Mouse (Mus musculus) right cerebral cortex, postnatal 36 days (tissue): ENCODE data around the gene Nrxn3.
A peak's percentile ranks its signal among the peaks of the same experiment; 100 is the strongest.

Experiments
- DNase-seq, 2 experiments: peaks; one replicate each; pipeline ENCODE4 v3.0.0; 2022; ENCODE audit warnings: low spot score in 2 of 2, mixed read lengths in 1 of 2

Nrxn3 gene

GRCm38 (mm10) chr12:89312586-89312985 lies 589.9 kb downstream of the Nrxn3 start:
- no peak for DNase-seq

- peak in 1 of 2 experiments; percentile 22 for DNase-seq
Measured at GRCm38 (mm10) chr12:89325864-89326560, 603.3 kb downstream of the Nrxn3 start.

GRCm38 (mm10) chr12:89331474-89332263 lies 609.0 kb downstream of the Nrxn3 start:
- DNase-seq, result peak in 1 of 2 experiments; percentile 59

- DNase-seq, result no peak
Measured at GRCm38 (mm10) chr12:89333486-89333885, 610.8 kb downstream of the Nrxn3 start.

GRCm38 (mm10) chr12:89364850-89365249 lies 642.2 kb downstream of the Nrxn3 start:
- no peak for DNase-seq

GRCm38 (mm10) chr12:89369939-89370338 lies 647.3 kb downstream of the Nrxn3 start:
- no peak for DNase-seq

GRCm38 (mm10) chr12:89376600-89376999 lies 653.9 kb downstream of the Nrxn3 start:
- DNase-seq, result no peak

GRCm38 (mm10) chr12:89377051-89377643 lies 654.5 kb downstream of the Nrxn3 start:
- DNase-seq, result peak; percentile 68 to 80

- no peak for DNase-seq
Measured at GRCm38 (mm10) chr12:89377687-89378086, 655.0 kb downstream of the Nrxn3 start.

GRCm38 (mm10) chr12:89383254-89383653 lies 660.6 kb downstream of the Nrxn3 start:
- DNase-seq, result no peak

- DNase-seq, result peak in 1 of 2 experiments; percentile 45
Measured at GRCm38 (mm10) chr12:89395121-89395792, 672.6 kb downstream of the Nrxn3 start.

- no peak for DNase-seq
Measured at GRCm38 (mm10) chr12:89436519-89436918, 713.8 kb downstream of the Nrxn3 start.

DNA sequence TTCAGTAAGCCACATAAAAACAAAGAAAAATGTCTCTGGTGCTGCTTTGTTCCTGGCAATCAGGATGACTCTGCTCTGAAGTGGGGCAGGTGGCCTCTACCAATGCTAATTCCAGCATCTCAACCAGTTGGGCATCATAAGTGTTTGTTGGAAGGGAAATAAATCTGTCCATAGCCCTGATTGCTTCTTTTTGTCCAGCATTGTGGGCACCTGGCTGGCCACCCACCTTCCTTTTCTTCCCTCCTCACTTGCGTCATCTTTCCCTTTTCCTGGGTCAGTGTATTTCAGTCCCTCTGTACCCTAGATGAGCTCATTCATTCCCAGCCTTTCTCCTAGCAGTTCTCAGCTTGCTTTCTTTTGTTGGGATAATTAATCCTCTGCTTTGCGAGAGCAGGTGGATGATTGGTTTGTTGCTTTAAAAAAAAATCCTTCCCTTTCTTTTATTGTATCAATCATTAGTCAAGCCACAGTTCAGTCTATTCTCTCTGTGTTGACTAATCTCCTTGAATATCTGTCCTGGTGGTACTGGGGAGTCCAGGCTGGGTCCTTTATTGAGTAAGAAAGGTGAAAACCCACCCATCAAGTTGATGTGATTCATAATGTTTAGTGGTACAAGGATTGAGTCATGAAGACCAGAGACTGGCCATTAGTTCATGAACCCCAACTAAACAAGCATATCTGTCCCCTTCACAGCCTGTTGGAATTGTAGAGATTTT lies 719.8 kb downstream of the Nrxn3 start:
- DNase-seq, result peak in 1 of 2 experiments; percentile 32

GRCm38 (mm10) chr12:89450667-89451298 lies 728.1 kb downstream of the Nrxn3 start:
- peak; percentile 14 to 33 for DNase-seq

GRCm38 (mm10) chr12:89470226-89470625 lies 747.5 kb downstream of the Nrxn3 start:
- DNase-seq, result no peak

GRCm38 (mm10) chr12:89471289-89471688 lies 748.6 kb downstream of the Nrxn3 start:
- DNase-seq, result no peak

DNA sequence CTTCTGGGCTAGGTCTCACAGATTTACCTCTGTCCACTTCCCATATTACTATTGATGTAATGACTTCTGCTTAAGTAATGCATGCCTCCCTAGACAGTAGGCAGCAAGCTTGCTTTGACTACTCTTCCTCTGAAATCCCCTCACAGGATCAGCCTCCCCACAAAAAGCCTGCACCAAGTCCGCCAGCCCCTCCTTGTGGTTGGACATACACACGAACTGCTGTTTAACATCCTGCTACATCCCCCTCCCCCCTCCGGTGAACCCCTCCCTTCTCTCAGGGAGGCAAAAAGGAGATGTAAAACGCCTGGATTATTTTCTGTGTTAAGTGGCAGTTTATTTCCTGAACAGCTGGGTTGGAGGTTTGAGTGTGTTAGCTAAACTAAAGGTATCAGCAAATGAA lies 749.2 kb downstream of the Nrxn3 start:
- DNase-seq, result no peak

GRCm38 (mm10) chr12:89479096-89479495 lies 756.4 kb downstream of the Nrxn3 start:
- no peak for DNase-seq

- DNase-seq, result no peak
Measured at GRCm38 (mm10) chr12:89482223-89482622, 759.5 kb downstream of the Nrxn3 start.

GRCm38 (mm10) chr12:89504026-89504425 lies 781.4 kb downstream of the Nrxn3 start:
- DNase-seq, result no peak
